Mouse (Mus musculus) embryonic facial prominence, embryonic 13.5 days (tissue): ENCODE data around the gene Esam. TPM values are rescaled to one million over a fixed set of nuclear protein-coding genes. Genes with fewer than 3 reads are reported as not detected.

Experiments used
- ATAC-seq: fragments of 200-750 bp; cut with Nextera tagmentation; 2 replicates; pipeline ENCODE4 v1.8.0; 2017; ENCODE audit warnings: low read depth; ENCODE audit not compliant: insufficient number of reproducible peaks, insufficient read depth, low FRiP score, low TSS enrichment
- H3K27ac ChIP-seq: fragments of 300-500 bp; sonication (generic); 2 replicates; pipeline ENCODE4 v1.5.1; 2015; ENCODE audit warnings: moderate library complexity, mild to moderate bottlenecking, inconsistent platforms
- H3K27me3 ChIP-seq: fragments of 300-500 bp; sonication (generic); 2 replicates; pipeline ENCODE4 v1.6.1; 2015; ENCODE audit warnings: mild to moderate bottlenecking, inconsistent platforms
- H3K36me3 ChIP-seq: fragments of 300-500 bp; sonication (generic); 2 replicates; pipeline ENCODE4 v1.6.1; 2015; ENCODE audit warnings: mild to moderate bottlenecking, inconsistent platforms
- H3K4me1 ChIP-seq: fragments of 300-500 bp; sonication (generic); 2 replicates; pipeline ENCODE4 v1.6.1; 2015; ENCODE audit warnings: inconsistent platforms
- H3K4me2 ChIP-seq: fragments of 300-500 bp; sonication (generic); 2 replicates; pipeline ENCODE4 v1.6.1; 2015; ENCODE audit warnings: moderate library complexity, mild to moderate bottlenecking, inconsistent platforms
- H3K4me3 ChIP-seq: fragments of 300-500 bp; sonication (generic); 2 replicates; pipeline ENCODE4 v1.5.1; 2015; ENCODE audit warnings: mild to moderate bottlenecking, inconsistent platforms
- H3K9ac ChIP-seq: fragments of 300-500 bp; sonication (generic); 2 replicates; pipeline ENCODE4 v1.6.1; 2015; ENCODE audit warnings: mild to moderate bottlenecking, inconsistent platforms
- H3K9me3 ChIP-seq: fragments of 300-500 bp; sonication (generic); 2 replicates; pipeline ENCODE4 v1.6.1; 2016; ENCODE audit warnings: inconsistent platforms
- WGBS: fragments of 180-500 bp; shearing (Covaris S2); methylation state at CpG from one replicate; pipeline ENCODE4 v1.1.7; 2015; ENCODE audit warnings: mixed read lengths; 5-methylcytosine and 5-hydroxymethylcytosine counted together
- polyA plus RNA-seq: library from polyadenylated mRNA; unstranded; fragments of >200 nt; fragmentation: Nextera tagmentation; extraction: Ambion mirVana; gene quantifications from 2 replicates; pipeline ENCODE4 v1.2.1, GENCODE M21; 2015

Gene Esam
- polyA plus RNA-seq, 1 experiment from 2014 or later: 39.5 TPM

GRCm38 (mm10) chr9:37567019-37567418 is 39.1 kb downstream of the Esam start:
- ATAC-seq: no peak
- WGBS: 90% methylated on average over 2 of the region's 2 CpGs

GRCm38 (mm10) chr9:37567454-37567853 is 39.6 kb downstream of the Esam start:
- Histone ChIP-seq H3K4me3 (no peak overlapping the region), H3K4me2 (0 out of 2 replicates have a peak overlapping the region, but pooled peaks have one; percentile 16), H3K27me3 (0 out of 2 replicates have a peak, but pooled peaks cover 2% of the 10 kb centered on the region), H3K9ac (no peak overlapping the region), H3K9me3 (no peaks in the 10 kb centered on the region), H3K4me1 (peaks cover 13% of the 10 kb centered on the region), H3K36me3 (no peaks in the 10 kb centered on the region), H3K27ac (no peak overlapping the region)
- ATAC-seq: no peak
- 49% methylated on average over 5 of the region's 5 CpGs for WGBS

More at GRCm38 (mm10) chr9:37567019-37567418, 39.1 kb downstream of the Esam start:
- no peak overlapping the region for H3K4me2 ChIP-seq
- H3K9me3 ChIP-seq: no peaks in the 10 kb centered on the region
- no peak overlapping the region for H3K9ac ChIP-seq
- H3K4me3 ChIP-seq: no peak overlapping the region
- no peaks in the 10 kb centered on the region for H3K36me3 ChIP-seq
- H3K27ac ChIP-seq: no peak overlapping the region
- H3K4me1 ChIP-seq: peaks cover 13% of the 10 kb centered on the region
- H3K27me3 ChIP-seq: 0 out of 2 replicates have a peak, but pooled peaks cover 2% of the 10 kb centered on the region

- Histone ChIP-seq H3K4me2 (0 out of 2 replicates have a peak overlapping the region, but pooled peaks have one; percentile 16), H3K27ac (no peak overlapping the region), H3K36me3 (no peaks in the 10 kb centered on the region), H3K4me3 (no peak overlapping the region), H3K4me1 (peaks cover 13% of the 10 kb centered on the region), H3K27me3 (0 out of 2 replicates have a peak, but pooled peaks cover 2% of the 10 kb centered on the region), H3K9ac (no peak overlapping the region), H3K9me3 (no peaks in the 10 kb centered on the region)
- ATAC-seq: no peak
- 32% methylated on average over 15 of the region's 15 CpGs for WGBS
These were observed 40.2 kb downstream of the Esam start for GRCm38 (mm10) chr9:37567892-37568604.

- Histone ChIP-seq H3K9ac (no peak overlapping the region), H3K27me3 (0 out of 2 replicates have a peak, but pooled peaks cover 2% of the 10 kb centered on the region), H3K4me3 (no peak overlapping the region), H3K4me2 (no peak overlapping the region), H3K27ac (no peak overlapping the region), H3K36me3 (no peaks in the 10 kb centered on the region), H3K9me3 (no peaks in the 10 kb centered on the region), H3K4me1 (peaks cover 13% of the 10 kb centered on the region)
- 40% methylated on average over 4 of the region's 4 CpGs for WGBS
- ATAC-seq: no peak
These were observed 40.8 kb downstream of the Esam start for GRCm38 (mm10) chr9:37568605-37569214.

GRCm38 (mm10) chr9:37569231-37569835 is 41.5 kb downstream of the Esam start:
- WGBS: 73% methylated on average over 2 of the region's 2 CpGs
- H3K4me2 ChIP-seq: no peak overlapping the region
- H3K36me3 ChIP-seq: no peaks in the 10 kb centered on the region
- H3K9me3 ChIP-seq: no peaks in the 10 kb centered on the region
- H3K4me1 ChIP-seq: peaks cover 13% of the 10 kb centered on the region
- H3K27ac ChIP-seq: no peak overlapping the region
- no peak overlapping the region for H3K4me3 ChIP-seq
- H3K9ac ChIP-seq: no peak overlapping the region
- 0 out of 2 replicates have a peak, but pooled peaks cover 2% of the 10 kb centered on the region for H3K27me3 ChIP-seq
- no peak for ATAC-seq

- no peaks in the 10 kb centered on the region for H3K9me3 ChIP-seq
- no peak overlapping the region for H3K9ac ChIP-seq
- H3K27ac ChIP-seq: no peak overlapping the region
- no peak for ATAC-seq
- peaks cover 22% of the 10 kb centered on the region for H3K4me1 ChIP-seq
- no peak overlapping the region for H3K4me3 ChIP-seq
- no peaks in the 10 kb centered on the region for H3K36me3 ChIP-seq
- H3K4me2 ChIP-seq: no peak overlapping the region
- 66% methylated on average over 3 of the region's 3 CpGs for WGBS
- H3K27me3 ChIP-seq: 0 out of 2 replicates have a peak, but pooled peaks cover 2% of the 10 kb centered on the region
These were observed 44.5 kb downstream of the Esam start for GRCm38 (mm10) chr9:37572204-37572876.

- Histone ChIP-seq H3K9ac (peak overlapping the region; percentile 27; the same call in 1 of the 2 replicates), H3K4me3 (0 out of 2 replicates have a peak overlapping the region, but pooled peaks have one; percentile 7), H3K9me3 (no peaks in the 10 kb centered on the region), H3K4me2 (peak overlapping the region; percentile 51), H3K27me3 (no peaks in the 10 kb centered on the region), H3K36me3 (no peaks in the 10 kb centered on the region), H3K4me1 (peaks cover 12% of the 10 kb centered on the region), H3K27ac (0 out of 2 replicates have a peak overlapping the region, but pooled peaks have one; percentile 7)
- ATAC-seq: peak; percentile 78; the same call in 1 of the 2 replicates
- 22% methylated on average over 14 of the region's 14 CpGs for WGBS
These were observed 48.6 kb downstream of the Esam start for GRCm38 (mm10) chr9:37576436-37576930.

GRCm38 (mm10) chr9:37583594-37583993 is 55.7 kb downstream of the Esam start:
- no peaks in the 10 kb centered on the region for H3K36me3 ChIP-seq
- H3K9me3 ChIP-seq: no peaks in the 10 kb centered on the region
- H3K27me3 ChIP-seq: no peaks in the 10 kb centered on the region
- ATAC-seq: no peak
- no peaks in the 10 kb centered on the region for H3K4me1 ChIP-seq
- no peak overlapping the region for H3K9ac ChIP-seq
- no peak overlapping the region for H3K4me3 ChIP-seq
- no peak overlapping the region for H3K4me2 ChIP-seq
- H3K27ac ChIP-seq: no peak overlapping the region
- WGBS: 90% methylated on average over 5 of the region's 5 CpGs

GRCm38 (mm10) chr9:37586718-37587117 is 58.8 kb downstream of the Esam start:
- H3K27ac ChIP-seq: no peak overlapping the region
- H3K27me3 ChIP-seq: no peaks in the 10 kb centered on the region
- 78% methylated on average over 4 of the region's 4 CpGs for WGBS
- H3K4me3 ChIP-seq: no peak overlapping the region
- H3K9me3 ChIP-seq: no peaks in the 10 kb centered on the region
- H3K4me1 ChIP-seq: no peaks in the 10 kb centered on the region
- H3K36me3 ChIP-seq: no peaks in the 10 kb centered on the region
- no peak for ATAC-seq
- H3K4me2 ChIP-seq: no peak overlapping the region
- H3K9ac ChIP-seq: no peak overlapping the region
